Mouse (Mus musculus) ES-E14 (cell line): ENCODE results near the gene Cenpp.

Experiments
- CHD2 ChIP-seq: IDR thresholded peaks from 2 replicates; pipeline ENCODE4 v1.6.1; 2014; ENCODE audit warnings: mild to moderate bottlenecking, low read depth, low read length, inconsistent platforms
- HCFC1 ChIP-seq: IDR thresholded peaks from 2 replicates; pipeline ENCODE4 v1.6.1; 2012; ENCODE audit warnings: low read length, inconsistent platforms, borderline replicate concordance; ENCODE audit not compliant: insufficient read depth
- MAFK ChIP-seq: IDR thresholded peaks from 2 replicates; pipeline ENCODE4 v1.6.1; 2014; ENCODE audit warnings: mild to moderate bottlenecking, low read depth, low read length, inconsistent platforms; ENCODE audit not compliant: insufficient read depth
- ZC3H11A ChIP-seq: IDR thresholded peaks from 2 replicates; pipeline ENCODE4 v1.6.1; 2012; ENCODE audit warnings: low read depth, mild to moderate bottlenecking, inconsistent platforms, low read length, borderline replicate concordance
- ZNF384 ChIP-seq: IDR thresholded peaks from 2 replicates; pipeline ENCODE4 v1.6.1; 2012; ENCODE audit warnings: low read depth, low read length, inconsistent platforms

DNA sequence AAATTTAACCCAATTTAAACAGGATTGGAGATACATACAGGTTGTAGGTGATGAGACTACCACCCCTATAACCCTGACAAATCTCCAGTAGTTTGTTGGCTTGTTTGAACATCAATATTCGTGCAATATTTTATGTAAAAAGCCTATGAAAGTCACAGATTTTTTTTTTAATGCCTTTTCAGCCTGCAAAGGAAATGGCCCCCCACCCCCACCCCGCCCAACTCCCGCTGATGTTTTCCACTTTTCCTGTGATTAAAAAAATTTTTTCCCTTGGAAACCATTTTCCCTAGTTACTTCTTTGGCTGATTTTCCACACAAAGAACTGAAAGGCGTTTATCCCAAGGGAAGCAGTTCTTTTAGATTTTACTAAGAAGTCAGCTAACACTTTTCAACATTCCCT, 148.1 kb downstream of the Cenpp start, which contains the start of gene Ecm2:
- TF ChIP-seq MAFK = no peak
- no peak for TF ChIP-seq CHD2
- no peak for TF ChIP-seq ZC3H11A
- no peak for TF ChIP-seq HCFC1
- no peak for TF ChIP-seq ZNF384
